Mouse (Mus musculus): Measurements from ENCODE around the gene Elp4.

DNA sequence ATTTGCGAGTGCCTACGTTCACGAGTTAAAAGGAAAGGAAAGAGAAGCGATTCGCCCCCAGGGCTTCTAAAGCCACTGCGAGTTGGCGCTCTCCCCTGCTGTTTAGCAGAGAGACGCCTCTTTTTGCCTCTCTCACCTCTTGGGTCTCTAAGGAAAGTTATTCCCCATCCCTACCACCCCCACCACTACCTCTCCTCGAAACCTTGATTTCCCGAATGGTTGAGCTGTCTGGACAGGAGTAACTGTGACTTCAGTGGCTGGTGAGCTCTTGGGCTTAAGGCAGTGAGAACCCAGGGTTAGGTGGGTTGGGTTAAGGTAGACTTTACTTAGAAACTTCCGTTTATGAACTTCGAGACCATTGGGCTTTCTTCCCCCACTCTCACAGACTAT lies 388 bp upstream of the Elp4 start:
- TF ChIP-seq POLR2A (IDR thresholded peaks at IDR 0.05; ENCODE audit: low read depth, low read length) (no peak), CTCF (IDR thresholded peaks at IDR 0.05; ENCODE audit: borderline replicate concordance, insufficient read depth, low read length) (no peak)

All from embryonic fibroblast, embryonic 13.5 days (primary cell).